ENCODE assay signal across 8 mouse cellular contexts in genomic region chr15:80092041-80092441, GRCm38 (mm10). TPM values are rescaled to one million over a fixed set of nuclear protein-coding genes. Genes with fewer than 3 reads are reported as not detected.
DNase-seq lines count a peak whose midpoint lies in the region; ATAC-seq and TF ChIP-seq lines count a peak whose summit lies in the region.

No protein-coding gene starts in this region.

- no peaks in the 10 kb centered on the region; the same call in 1 of the 2 replicates for H3K9me3 ChIP-seq in erythroblast, embryonic 14.5 days (ENCODE audit: control insufficient read depth, low read length)
- no peaks in the 10 kb centered on the region for H3K9me3 ChIP-seq in ES-Bruce4 (replicated peaks; ENCODE audit: control insufficient read depth, insufficient read depth, low read length, poor library complexity, severe bottlenecking)
- H3K9me3 ChIP-seq in forebrain, embryonic 12.5 days, result no peaks in the 10 kb centered on the region
- no peaks in the 10 kb centered on the region for H3K9me3 ChIP-seq in liver, embryonic 15.5 days (replicated peaks)

- peak overlapping the region; percentile 89 for H3K4me2 ChIP-seq in forebrain, embryonic 12.5 days
- H3K4me2 ChIP-seq in liver, embryonic 15.5 days, result peak overlapping the region; percentile 99

- H3K36me3 ChIP-seq in erythroblast, embryonic 14.5 days (ENCODE audit: control insufficient read depth), result peaks cover under 1% of the 10 kb centered on the region; the same call in 1 of the 2 replicates
- H3K36me3 ChIP-seq in ES-Bruce4 (ENCODE audit: control insufficient read depth, insufficient read depth, low read length, poor library complexity, severe bottlenecking), result no peaks in the 10 kb centered on the region
- H3K36me3 ChIP-seq in forebrain, embryonic 12.5 days (replicated peaks), result no peaks in the 10 kb centered on the region
- H3K36me3 ChIP-seq in liver, embryonic 15.5 days (replicated peaks), result no peaks in the 10 kb centered on the region
- H3K36me3 ChIP-seq in kidney, adult 2 months (ENCODE audit: control insufficient read depth, insufficient read depth, low read length), result no peaks in the 10 kb centered on the region

- H3K9ac ChIP-seq in ES-Bruce4 (ENCODE audit: low read depth, poor library complexity, severe bottlenecking), result peak overlapping the region; percentile 52
- peak overlapping the region; percentile 73 for H3K9ac ChIP-seq in forebrain, embryonic 12.5 days
- H3K9ac ChIP-seq in liver, embryonic 15.5 days, result peak overlapping the region; percentile 77; the same call in 1 of the 2 replicates

- TF ChIP-seq POLR2A in ES-Bruce4 (IDR thresholded peaks at IDR 0.05; ENCODE audit: insufficient read depth, low read length), result no peak
- TF ChIP-seq POLR2A in kidney, adult 2 months (IDR thresholded peaks at IDR 0.05; ENCODE audit: low read depth, low read length), result no peak

- peaks cover 19% of the 10 kb centered on the region for H3K27me3 ChIP-seq in erythroblast, embryonic 14.5 days (ENCODE audit: control insufficient read depth)
- H3K27me3 ChIP-seq in ES-Bruce4 (ENCODE audit: control insufficient read depth, insufficient read depth, low read length, poor library complexity, severe bottlenecking), result no peaks in the 10 kb centered on the region
- peaks cover 35% of the 10 kb centered on the region for H3K27me3 ChIP-seq in forebrain, embryonic 12.5 days
- peaks cover 18% of the 10 kb centered on the region for H3K27me3 ChIP-seq in liver, embryonic 15.5 days
- no peaks in the 10 kb centered on the region for H3K27me3 ChIP-seq in kidney, adult 2 months (replicated peaks; ENCODE audit: control insufficient read depth, insufficient read depth, low read length)

- TF ChIP-seq CTCF in ES-Bruce4 (IDR thresholded peaks at IDR 0.05; ENCODE audit: low read depth, low read length), result no peak
- no peak for TF ChIP-seq CTCF in kidney, adult 2 months (conservative IDR thresholded peaks at IDR 0.05; ENCODE audit: insufficient read depth, insufficient read length, low read depth, low read length)

- DNase-seq in spleen, postnatal 36 days (ENCODE audit: low spot score in 2 of 2), result no peak
- no peak for DNase-seq in gastrocnemius, postnatal 10 days
- no peak for DNase-seq in kidney, adult 2 months

- no peak for ATAC-seq in erythroblast, adult 5-6 weeks (replicated peaks; ENCODE audit: low FRiP score, poor library complexity, severe bottlenecking)
- 0 out of 2 replicates have a peak, but pooled peaks have one; percentile 16 for ATAC-seq in forebrain, embryonic 12.5 days (ENCODE audit: low FRiP score)
- no peak for ATAC-seq in liver, embryonic 15.5 days (ENCODE audit: insufficient read depth)

- TF ChIP-seq EP300 in ES-Bruce4 (IDR thresholded peaks at IDR 0.05; ENCODE audit: insufficient read depth, low read depth, low read length), result no peak

- 20% methylated on average over 7 of the region's 7 CpGs for WGBS in forebrain, embryonic 12.5 days
- 56% methylated on average over 7 of the region's 7 CpGs for WGBS in liver, embryonic 15.5 days (ENCODE audit: insufficient replicate concordance)
- 53% methylated on average over 7 of the region's 7 CpGs for WGBS in kidney, adult 2 months

- H3K4me3 ChIP-seq in erythroblast, embryonic 14.5 days (replicated peaks), result peak overlapping the region; percentile 84
- peak overlapping the region; percentile 80 for H3K4me3 ChIP-seq in ES-Bruce4 (ENCODE audit: low read depth, low read length)
- H3K4me3 ChIP-seq in forebrain, embryonic 12.5 days (replicated peaks), result peak overlapping the region; percentile 79
- H3K4me3 ChIP-seq in liver, embryonic 15.5 days (replicated peaks), result peak overlapping the region; percentile 77
- H3K4me3 ChIP-seq in kidney, adult 2 months (ENCODE audit: insufficient read depth, low read depth, low read length), result no peak overlapping the region; the same call in 1 of the 2 replicates

- no peak overlapping the region for H3K27ac ChIP-seq in ES-Bruce4 (ENCODE audit: insufficient read depth, low read length)
- H3K27ac ChIP-seq in forebrain, embryonic 12.5 days, result no peak overlapping the region
- no peak overlapping the region for H3K27ac ChIP-seq in liver, embryonic 15.5 days (replicated peaks)
- H3K27ac ChIP-seq in kidney, adult 2 months (ENCODE audit: insufficient read depth, low read depth, low read length), result no peak overlapping the region

- H3K4me1 ChIP-seq in erythroblast, embryonic 14.5 days (ENCODE audit: control insufficient read depth), result peaks cover 82% of the 10 kb centered on the region
- H3K4me1 ChIP-seq in ES-Bruce4 (ENCODE audit: control insufficient read depth, insufficient read depth, low read length), result peaks cover 8% of the 10 kb centered on the region
- peaks cover 16% of the 10 kb centered on the region for H3K4me1 ChIP-seq in forebrain, embryonic 12.5 days
- peaks cover 84% of the 10 kb centered on the region for H3K4me1 ChIP-seq in liver, embryonic 15.5 days (replicated peaks)
- H3K4me1 ChIP-seq in kidney, adult 2 months (ENCODE audit: control insufficient read depth, insufficient read depth, low read length), result peaks cover 5% of the 10 kb centered on the region; the same call in 1 of the 2 replicates

RNA-seq across cellular contexts. Expression of gene Rpl3, which starts 0.4 kb away (rescaled TPM):
- polyA plus RNA-seq in erythroblast, embryonic 14.5 days (2012), result 12.0 and 25.2 TPM in 2 replicates
- total RNA-seq in erythroblast, adult 5-6 weeks (2015; ENCODE audit: low replicate concordance), result 449 and 474 TPM in 2 replicates
- total RNA-seq in erythroblast, adult 5-6 weeks (2017; ENCODE audit: low replicate concordance), result 532 and 676 TPM in 2 replicates
- polyA plus RNA-seq in ES-Bruce4 (2011; ENCODE audit: insufficient read depth, insufficient read length, low read depth, missing spikeins), result 2,815 and 3,044 TPM in 2 replicates
- 659 and 694 TPM in 2 replicates for polyA plus RNA-seq in forebrain, embryonic 12.5 days (2016; fragmentation: Nextera tagmentation; extraction: Ambion mirVana)
- polyA plus RNA-seq in liver, embryonic 15.5 days (2015; fragmentation: Nextera tagmentation; extraction: Ambion mirVana), result 539 and 552 TPM in 2 replicates
- total RNA-seq in gastrocnemius, postnatal 10 days (2021), result 100 to 1,000 TPM; 224 to 271 TPM
- polyA plus RNA-seq in kidney, adult 2 months (2012; rRNA removed), result 511 and 689 TPM in 2 replicates

RNA-seq across cellular contexts. Expression of gene Syngr1, which starts 0.9 kb away (rescaled TPM):
- polyA plus RNA-seq in erythroblast, embryonic 14.5 days (2012), result 0.41 and 1.5 TPM in 2 replicates
- total RNA-seq in erythroblast, adult 5-6 weeks (2015; ENCODE audit: low replicate concordance), result 5.8 and 8.6 TPM in 2 replicates
- total RNA-seq in erythroblast, adult 5-6 weeks (2017; ENCODE audit: low replicate concordance), result 6.0 and 7.1 TPM in 2 replicates
- polyA plus RNA-seq in ES-Bruce4 (2011; ENCODE audit: insufficient read depth, insufficient read length, low read depth, missing spikeins), result 30.7 and 32.3 TPM in 2 replicates
- 12.1 and 13.9 TPM in 2 replicates for polyA plus RNA-seq in forebrain, embryonic 12.5 days (2016; fragmentation: Nextera tagmentation; extraction: Ambion mirVana)
- 12.7 and 13.0 TPM in 2 replicates for polyA plus RNA-seq in liver, embryonic 15.5 days (2015; fragmentation: Nextera tagmentation; extraction: Ambion mirVana)
- 10 to 100 TPM; 16.1 to 17.0 TPM for total RNA-seq in gastrocnemius, postnatal 10 days (2021)
- polyA plus RNA-seq in kidney, adult 2 months (2012; rRNA removed), result 94.8 and 106 TPM in 2 replicates

RNA-seq across cellular contexts. Expression of gene Tab1, which starts 40.9 kb away (rescaled TPM):
- 2.2 and 3.3 TPM in 2 replicates for polyA plus RNA-seq in erythroblast, embryonic 14.5 days (2012)
- total RNA-seq in erythroblast, adult 5-6 weeks (2015; ENCODE audit: low replicate concordance), result 0.58 and 10.9 TPM in 2 replicates
- total RNA-seq in erythroblast, adult 5-6 weeks (2017; ENCODE audit: low replicate concordance), result 6.5 and 13.5 TPM in 2 replicates
- 13.5 and 15.6 TPM in 2 replicates for polyA plus RNA-seq in ES-Bruce4 (2011; ENCODE audit: insufficient read depth, insufficient read length, low read depth, missing spikeins)
- 40.5 and 44.0 TPM in 2 replicates for polyA plus RNA-seq in forebrain, embryonic 12.5 days (2016; fragmentation: Nextera tagmentation; extraction: Ambion mirVana)
- polyA plus RNA-seq in liver, embryonic 15.5 days (2015; fragmentation: Nextera tagmentation; extraction: Ambion mirVana), result 11.0 and 12.7 TPM in 2 replicates
- 10 to 100 TPM; 17.1 to 20.6 TPM for total RNA-seq in gastrocnemius, postnatal 10 days (2021)
- polyA plus RNA-seq in kidney, adult 2 months (2012; rRNA removed), result 26.7 and 28.5 TPM in 2 replicates

Comparison
In these comparisons a context has a peak if more than half of its experiments do, and no peak if none do; other contexts are left out.
1. RNA of gene Rpl3, which starts 0.4 kb away (polyA plus RNA-seq): 2,815 to 3,044 TPM in ES-Bruce4, 659 to 694 TPM in forebrain, embryonic 12.5 days, 511 to 689 TPM in kidney, adult 2 months and 539 to 552 TPM in liver, embryonic 15.5 days; 12.0 to 25.2 TPM in erythroblast, embryonic 14.5 days; every median in the first group is over 10 times any median in the second.
2. Peak in every context shown above with its lines, with median percentiles within 50 percentile points of each other: H3K9ac ChIP-seq.